Mouse (Mus musculus): ENCODE measurements around the gene Ksr2.
A peak's percentile ranks its signal among the peaks of the same experiment; 100 is the strongest.

Gene Ksr2

GRCm38 (mm10) chr5:117481586-117481985, 67.8 kb downstream of the Ksr2 start:
- DNase-seq (ENCODE audit: low spot score in 2 of 2): no peak

- no peak for DNase-seq (ENCODE audit: low spot score in 2 of 2)
These were observed 68.2 kb downstream of the Ksr2 start for GRCm38 (mm10) chr5:117482013-117482412.

- DNase-seq (ENCODE audit: low spot score in 2 of 2): no peak
These were observed 71.6 kb downstream of the Ksr2 start for GRCm38 (mm10) chr5:117485411-117485810.

GRCm38 (mm10) chr5:117486092-117486491, 72.3 kb downstream of the Ksr2 start:
- no peak for DNase-seq (ENCODE audit: low spot score in 2 of 2)

GRCm38 (mm10) chr5:117488155-117488554, 74.4 kb downstream of the Ksr2 start:
- DNase-seq (ENCODE audit: low spot score in 2 of 2): no peak

GRCm38 (mm10) chr5:117488670-117489325, 75.0 kb downstream of the Ksr2 start:
- no peak for DNase-seq (ENCODE audit: low spot score in 2 of 2)

- peak in 1 of 2 experiments; percentile 10 for DNase-seq (ENCODE audit: low spot score in 2 of 2)
These were observed 79.4 kb downstream of the Ksr2 start for GRCm38 (mm10) chr5:117492933-117493863.

- DNase-seq (ENCODE audit: low spot score in 2 of 2): peak; percentile 43 to 51
These were observed 80.1 kb downstream of the Ksr2 start for GRCm38 (mm10) chr5:117493947-117494346.

- no peak for DNase-seq (ENCODE audit: low spot score in 2 of 2)
These were observed 83.3 kb downstream of the Ksr2 start for GRCm38 (mm10) chr5:117497084-117497483.

- no peak for DNase-seq (ENCODE audit: low spot score in 2 of 2)
These were observed 88.8 kb downstream of the Ksr2 start for GRCm38 (mm10) chr5:117502611-117503010.

- DNase-seq (ENCODE audit: low spot score in 2 of 2): no peak
These were observed 90.6 kb downstream of the Ksr2 start for GRCm38 (mm10) chr5:117504431-117504830.

GRCm38 (mm10) chr5:117505204-117505603, 91.4 kb downstream of the Ksr2 start:
- peak; percentile 50 for DNase-seq (ENCODE audit: low spot score in 2 of 2)

GRCm38 (mm10) chr5:117505769-117506168, 92.0 kb downstream of the Ksr2 start:
- DNase-seq (ENCODE audit: low spot score in 2 of 2): no peak

GRCm38 (mm10) chr5:117506406-117506805, 92.6 kb downstream of the Ksr2 start:
- DNase-seq (ENCODE audit: low spot score in 2 of 2): peak; percentile 40 to 47

GRCm38 (mm10) chr5:117509511-117510375, 95.9 kb downstream of the Ksr2 start:
- peak in 1 of 2 experiments; percentile 31 for DNase-seq (ENCODE audit: low spot score in 2 of 2)

- no peak for DNase-seq (ENCODE audit: low spot score in 2 of 2)
These were observed 97.1 kb downstream of the Ksr2 start for GRCm38 (mm10) chr5:117510864-117511263.

GRCm38 (mm10) chr5:117515396-117515795, 101.6 kb downstream of the Ksr2 start:
- DNase-seq (ENCODE audit: low spot score in 2 of 2): no peak

GRCm38 (mm10) chr5:117515861-117516260, 102.1 kb downstream of the Ksr2 start:
- no peak for DNase-seq (ENCODE audit: low spot score in 2 of 2)

- peak; percentile 39 to 49 for DNase-seq (ENCODE audit: low spot score in 2 of 2)
These were observed 102.8 kb downstream of the Ksr2 start for GRCm38 (mm10) chr5:117516597-117516996.

- no peak for DNase-seq (ENCODE audit: low spot score in 2 of 2)
These were observed 106.2 kb downstream of the Ksr2 start for GRCm38 (mm10) chr5:117519858-117520495.

- no peak for DNase-seq (ENCODE audit: low spot score in 2 of 2)
These were observed 107.4 kb downstream of the Ksr2 start for GRCm38 (mm10) chr5:117521156-117521555.
